Mouse (Mus musculus) right cerebral cortex, postnatal 14 days (tissue): ENCODE results near the gene Nxpe4.
A peak's percentile ranks its signal among the peaks of the same experiment; 100 is the strongest.
"Not testable (repeated sequence)": the region's sequence is repeated elsewhere in the genome, so short reads cannot be mapped to it uniquely, and the experiment has no call there.

Source experiments
- DNase-seq: peaks from one replicate; pipeline ENCODE4 v3.0.0; 2022

The Nxpe4 gene

GRCm38 (mm10) chr9:48241791-48242190 lies 80.0 kb downstream of the Nxpe4 start:
- DNase-seq: no peak

- no peak for DNase-seq
Measured at GRCm38 (mm10) chr9:48242756-48243155, 80.9 kb downstream of the Nxpe4 start.

GRCm38 (mm10) chr9:48244175-48244574 lies 82.4 kb downstream of the Nxpe4 start:
- no peak for DNase-seq

- no peak for DNase-seq
Measured at GRCm38 (mm10) chr9:48245525-48245924, 83.7 kb downstream of the Nxpe4 start.

GRCm38 (mm10) chr9:48247276-48247675 lies 85.5 kb downstream of the Nxpe4 start:
- no peak for DNase-seq

GRCm38 (mm10) chr9:48252236-48252635 lies 90.4 kb downstream of the Nxpe4 start:
- no peak for DNase-seq

GRCm38 (mm10) chr9:48257001-48257400 lies 95.2 kb downstream of the Nxpe4 start:
- no peak for DNase-seq

GRCm38 (mm10) chr9:48257741-48258423 lies 96.1 kb downstream of the Nxpe4 start:
- DNase-seq: peak; percentile 58

GRCm38 (mm10) chr9:48264616-48265015 lies 102.8 kb downstream of the Nxpe4 start:
- DNase-seq: no peak

GRCm38 (mm10) chr9:48265491-48265890 lies 103.7 kb downstream of the Nxpe4 start:
- no peak for DNase-seq

GRCm38 (mm10) chr9:48266286-48267027 lies 104.6 kb downstream of the Nxpe4 start:
- DNase-seq: peak; percentile 84

- DNase-seq: peak; percentile 10
Measured at GRCm38 (mm10) chr9:48267028-48267441, 105.2 kb downstream of the Nxpe4 start.

- no peak for DNase-seq
Measured at GRCm38 (mm10) chr9:48267960-48268359, 106.1 kb downstream of the Nxpe4 start.

- DNase-seq: no peak
Measured at GRCm38 (mm10) chr9:48276831-48277230, 115.0 kb downstream of the Nxpe4 start.

- DNase-seq: no peak
Measured at GRCm38 (mm10) chr9:48284221-48284620, 122.4 kb downstream of the Nxpe4 start.

GRCm38 (mm10) chr9:48290281-48290680 lies 128.5 kb downstream of the Nxpe4 start:
- no peak for DNase-seq

GRCm38 (mm10) chr9:48294754-48295153 lies 132.9 kb downstream of the Nxpe4 start:
- DNase-seq: no peak

- no peak for DNase-seq
Measured at GRCm38 (mm10) chr9:48298983-48299382, 137.2 kb downstream of the Nxpe4 start.

GRCm38 (mm10) chr9:48303564-48303963 lies 141.7 kb downstream of the Nxpe4 start:
- DNase-seq: not testable (repeated sequence)

GRCm38 (mm10) chr9:48311241-48311640 lies 149.4 kb downstream of the Nxpe4 start:
- DNase-seq: no peak

GRCm38 (mm10) chr9:48314194-48314593 lies 152.4 kb downstream of the Nxpe4 start:
- DNase-seq: no peak

- DNase-seq: no peak
Measured at GRCm38 (mm10) chr9:48315825-48316224, 154.0 kb downstream of the Nxpe4 start.

GRCm38 (mm10) chr9:48326338-48326737 lies 164.5 kb downstream of the Nxpe4 start:
- no peak for DNase-seq

- DNase-seq: no peak
Measured at GRCm38 (mm10) chr9:48329597-48329996, 167.8 kb downstream of the Nxpe4 start.
